8 mouse cellular contexts compared by ENCODE assay signal in the genomic region with DNA sequence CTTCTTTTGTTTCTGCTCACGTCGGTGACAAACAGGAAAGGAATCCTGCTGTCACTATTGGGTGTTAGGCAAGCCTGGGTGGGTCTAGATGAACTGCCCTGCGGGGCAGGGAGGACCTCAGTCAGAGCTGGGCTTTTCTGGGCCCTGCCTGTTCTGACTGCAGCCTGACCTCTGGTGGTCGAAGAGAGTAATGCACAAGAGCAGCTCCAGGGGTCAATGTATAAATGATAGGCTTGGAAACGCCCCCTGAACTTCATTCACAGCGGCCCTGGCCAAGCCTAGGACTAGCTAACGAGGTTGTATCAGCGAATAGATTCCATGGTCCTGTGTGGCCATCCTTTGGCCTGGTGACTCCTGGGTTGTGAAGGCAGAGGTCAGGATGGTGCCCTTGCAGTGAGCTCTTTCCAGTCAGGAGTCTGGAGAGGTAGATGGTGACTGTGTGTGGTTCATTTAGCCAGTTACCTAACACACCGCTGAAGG. TPM values are rescaled to one million over a fixed set of nuclear protein-coding genes. Genes with fewer than 3 reads are reported as not detected.
A peak's percentile ranks its signal among the peaks of the same experiment; 100 is the strongest.
DNase-seq lines count a peak whose midpoint lies in the region; ATAC-seq lines count a peak whose summit lies in the region.

No protein-coding gene starts in this region.

- ATAC-seq in midbrain, embryonic 13.5 days, result peak; percentile 71

- 11% methylated on average over 9 of the region's 9 CpGs for WGBS in embryonic facial prominence, embryonic 10.5 days
- WGBS in limb, embryonic 10.5 days, result 15% methylated on average over 9 of the region's 9 CpGs
- 11% methylated on average over 9 of the region's 9 CpGs for WGBS in midbrain, embryonic 13.5 days

- peaks cover 21% of the 10 kb centered on the region for H3K4me1 ChIP-seq in embryonic facial prominence, embryonic 10.5 days
- peaks cover 11% of the 10 kb centered on the region; the same call in 1 of the 2 replicates for H3K4me1 ChIP-seq in limb, embryonic 10.5 days
- H3K4me1 ChIP-seq in midbrain, embryonic 13.5 days (replicated peaks), result peaks cover 6% of the 10 kb centered on the region

- H3K4me3 ChIP-seq in embryonic facial prominence, embryonic 10.5 days, result no peak overlapping the region
- H3K4me3 ChIP-seq in limb, embryonic 10.5 days, result no peak overlapping the region
- H3K4me3 ChIP-seq in midbrain, embryonic 13.5 days (replicated peaks), result no peak overlapping the region

- peak; percentile 68 for DNase-seq in 3134 (ENCODE audit: extremely low read depth, insufficient read length, low spot score)
- DNase-seq in adrenal gland, postnatal 14 days, result peak; percentile 91
- DNase-seq in embryonic facial prominence, embryonic 10.5 days (ENCODE audit: low spot score), result peak; percentile 84
- DNase-seq in heart, adult 11 months, result peak; percentile 98
- peak; percentile 64 for DNase-seq in kidney, adult 11 months
- DNase-seq in limb, embryonic 10.5 days (ENCODE audit: low spot score), result peak; percentile 86
- peak; percentile 81 for DNase-seq in skeletal muscle tissue, adult 2 months (ENCODE audit: low read depth, low spot score)

- H3K27me3 ChIP-seq in embryonic facial prominence, embryonic 10.5 days (replicated peaks; ENCODE audit: low read depth, poor library complexity, severe bottlenecking), result no peaks in the 10 kb centered on the region
- no peaks in the 10 kb centered on the region for H3K27me3 ChIP-seq in limb, embryonic 10.5 days (ENCODE audit: low read depth, poor library complexity, severe bottlenecking)
- no peaks in the 10 kb centered on the region for H3K27me3 ChIP-seq in midbrain, embryonic 13.5 days

- no peaks in the 10 kb centered on the region for H3K9me3 ChIP-seq in embryonic facial prominence, embryonic 10.5 days
- H3K9me3 ChIP-seq in limb, embryonic 10.5 days (replicated peaks), result no peaks in the 10 kb centered on the region
- no peaks in the 10 kb centered on the region for H3K9me3 ChIP-seq in midbrain, embryonic 13.5 days

- no peaks in the 10 kb centered on the region; the same call in 1 of the 2 replicates for H3K36me3 ChIP-seq in embryonic facial prominence, embryonic 10.5 days (replicated peaks)
- H3K36me3 ChIP-seq in limb, embryonic 10.5 days, result no peaks in the 10 kb centered on the region
- no peaks in the 10 kb centered on the region for H3K36me3 ChIP-seq in midbrain, embryonic 13.5 days

- H3K27ac ChIP-seq in embryonic facial prominence, embryonic 10.5 days (replicated peaks), result no peak overlapping the region
- H3K27ac ChIP-seq in limb, embryonic 10.5 days, result no peak overlapping the region
- no peak overlapping the region for H3K27ac ChIP-seq in midbrain, embryonic 13.5 days

- H3K4me2 ChIP-seq in midbrain, embryonic 13.5 days (replicated peaks), result no peak overlapping the region

- no peak overlapping the region for H3K9ac ChIP-seq in midbrain, embryonic 13.5 days (replicated peaks)

RNA-seq across cellular contexts. Expression of a gene that starts 27.4 kb away (rescaled TPM):
- total RNA-seq in adrenal gland, postnatal 14 days (2021), result 184 and 197 TPM in 2 replicates
- 223 and 229 TPM in 2 replicates for polyA plus RNA-seq in embryonic facial prominence, embryonic 10.5 days (2016; fragmentation: Nextera tagmentation; extraction: Ambion mirVana)
- polyA plus RNA-seq in limb, embryonic 10.5 days (2016; fragmentation: Nextera tagmentation; extraction: Ambion mirVana), result 221 and 232 TPM in 2 replicates
- 225 and 226 TPM in 2 replicates for polyA plus RNA-seq in midbrain, embryonic 13.5 days (2015; fragmentation: Nextera tagmentation; extraction: Ambion mirVana)
